Mouse (Mus musculus): ENCODE results near the gene Nxf1. TPM values are rescaled to one million over a fixed set of nuclear protein-coding genes. Genes with fewer than 3 reads are reported as not detected.

The Nxf1 gene
- total and polyA plus RNA-seq, 2 experiments from 2014 or later, result 51.3 to 89.5 TPM

- peaks cover 23% of the 10 kb centered on the region for H3K36me3 ChIP-seq (ENCODE audit: insufficient read depth, low read length)
- H3K9me3 ChIP-seq (ENCODE audit: low read length), result no peaks in the 10 kb centered on the region
- H3K27ac ChIP-seq, result peak within 1 kb of the TSS; percentile 76
- H3K4me3 ChIP-seq (ENCODE audit: low read length), result peak within 1 kb of the TSS; percentile 81
- peaks cover 3% of the 10 kb centered on the region; the same call in 1 of the 2 replicates for H3K4me1 ChIP-seq (ENCODE audit: insufficient read depth, low read length)
- no peaks in the 10 kb centered on the region for H3K27me3 ChIP-seq (ENCODE audit: insufficient read depth, low read length)
- DNase-seq (ENCODE audit: low spot score), result peak; percentile 96
- no peak for TF ChIP-seq CTCF (IDR thresholded peaks at IDR 0.05; ENCODE audit: low read depth)
- ATAC-seq, result peak; percentile 73
- H3K9ac ChIP-seq (replicated peaks; ENCODE audit: low read length), result peak within 1 kb of the TSS; percentile 77
- 2% methylated on average over 25 of the region's 25 CpGs for WGBS
- H3K4me2 ChIP-seq (ENCODE audit: low read depth, low read length), result peak within 1 kb of the TSS; percentile 76
Measured at GRCm38 (mm10) chr19:8798264-8798946, 41.5 kb downstream of the Nxf1 start, which contains the start of gene Polr2g. Gene Polr2g, minus strand, starts transcription at chr19:8798577.

- no peak overlapping the region for H3K9ac ChIP-seq (replicated peaks; ENCODE audit: low read length)
- 0 out of 2 replicates have a peak overlapping the region, but pooled peaks have one; percentile 81 for H3K4me3 ChIP-seq (ENCODE audit: low read length)
Measured at GRCm38 (mm10) chr19:8798947-8799315, 42.1 kb downstream of the Nxf1 start.

GRCm38 (mm10) chr19:8802130-8802821 is 45.4 kb downstream of the Nxf1 start, which contains the start of gene Zbtb3:
Gene Zbtb3, plus strand, starts transcription at chr19:8802555.
- Histone ChIP-seq H3K4me1 (ENCODE audit: insufficient read depth, low read length) (peaks cover 3% of the 10 kb centered on the region; the same call in 1 of the 2 replicates), H3K27ac (peak within 1 kb of the TSS; percentile 84), H3K9me3 (ENCODE audit: low read length) (no peaks in the 10 kb centered on the region), H3K27me3 (ENCODE audit: insufficient read depth, low read length) (no peaks in the 10 kb centered on the region), H3K9ac (replicated peaks; ENCODE audit: low read length) (peak within 1 kb of the TSS; percentile 49), H3K36me3 (ENCODE audit: insufficient read depth, low read length) (no peaks in the 10 kb centered on the region; the same call in 1 of the 2 replicates), H3K4me2 (ENCODE audit: low read depth, low read length) (peak within 1 kb of the TSS; percentile 74), H3K4me3 (ENCODE audit: low read length) (peak within 1 kb of the TSS; percentile 53)
- ATAC-seq (peak; percentile 98), DNase-seq (ENCODE audit: low spot score) (peak; percentile 98)
- under 1% methylated on average over 30 of the region's 30 CpGs for WGBS
- no peak for TF ChIP-seq CTCF (IDR thresholded peaks at IDR 0.05; ENCODE audit: low read depth)

More at GRCm38 (mm10) chr19:8798947-8799315, 42.1 kb downstream of the Nxf1 start:
- TF ChIP-seq CTCF (IDR thresholded peaks at IDR 0.05; ENCODE audit: low read depth), result 0 out of 2 replicates have a peak, but pooled peaks have one; percentile 5
- H3K27ac ChIP-seq, result no peak overlapping the region
- peak overlapping the region; percentile 76 for H3K4me2 ChIP-seq (ENCODE audit: low read depth, low read length)
- no peaks in the 10 kb centered on the region for H3K27me3 ChIP-seq (ENCODE audit: insufficient read depth, low read length)
- peaks cover 18% of the 10 kb centered on the region for H3K36me3 ChIP-seq (ENCODE audit: insufficient read depth, low read length)
- DNase-seq (ENCODE audit: low spot score) (no peak), ATAC-seq (no peak)
- H3K9me3 ChIP-seq (ENCODE audit: low read length), result no peaks in the 10 kb centered on the region
- H3K4me1 ChIP-seq (ENCODE audit: insufficient read depth, low read length), result peaks cover 3% of the 10 kb centered on the region; the same call in 1 of the 2 replicates

DNA sequence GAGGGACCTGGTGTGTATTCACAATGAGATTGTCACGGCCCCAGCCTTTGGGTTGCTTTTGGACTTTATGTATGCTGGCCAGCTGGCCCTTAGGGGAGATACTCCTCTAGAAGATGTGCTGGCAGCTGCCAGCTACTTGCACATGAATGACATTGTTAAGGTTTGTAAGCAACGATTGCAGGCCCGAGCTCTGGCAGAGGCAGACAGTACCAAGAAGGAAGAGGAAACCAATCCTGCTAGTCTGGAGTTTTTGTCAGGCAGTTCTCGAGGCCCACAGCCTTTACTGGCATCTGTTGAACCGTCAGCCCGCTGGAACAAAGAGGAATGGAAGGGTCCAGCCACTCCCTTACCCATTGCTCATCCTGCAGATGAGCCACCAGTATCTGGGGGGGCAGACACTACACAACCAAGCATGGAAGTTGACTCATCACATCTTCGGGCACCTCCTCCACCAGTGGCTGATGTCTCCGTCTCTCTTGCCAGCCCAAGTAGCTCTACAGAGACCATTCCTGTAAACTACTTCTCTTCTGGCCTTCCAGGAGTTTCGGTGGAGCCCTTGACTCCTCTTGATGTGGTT is 46.4 kb downstream of the Nxf1 start:
- 0 out of 2 replicates have a peak overlapping the region, but pooled peaks have one; percentile 49 for H3K9ac ChIP-seq (replicated peaks; ENCODE audit: low read length)
- no peaks in the 10 kb centered on the region for H3K27me3 ChIP-seq (ENCODE audit: insufficient read depth, low read length)
- no peaks in the 10 kb centered on the region for H3K4me1 ChIP-seq (ENCODE audit: insufficient read depth, low read length)
- ATAC-seq (no peak), DNase-seq (ENCODE audit: low spot score) (no peak)
- H3K27ac ChIP-seq, result peak overlapping the region; percentile 84
- WGBS, result 86% methylated on average over 9 of the region's 9 CpGs
- peak overlapping the region; percentile 53 for H3K4me3 ChIP-seq (ENCODE audit: low read length)
- no peak for TF ChIP-seq CTCF (IDR thresholded peaks at IDR 0.05; ENCODE audit: low read depth)
- H3K4me2 ChIP-seq (ENCODE audit: low read depth, low read length), result peak overlapping the region; percentile 74
- no peaks in the 10 kb centered on the region; the same call in 1 of the 2 replicates for H3K36me3 ChIP-seq (ENCODE audit: insufficient read depth, low read length)
- H3K9me3 ChIP-seq (ENCODE audit: low read length), result no peaks in the 10 kb centered on the region

DNA sequence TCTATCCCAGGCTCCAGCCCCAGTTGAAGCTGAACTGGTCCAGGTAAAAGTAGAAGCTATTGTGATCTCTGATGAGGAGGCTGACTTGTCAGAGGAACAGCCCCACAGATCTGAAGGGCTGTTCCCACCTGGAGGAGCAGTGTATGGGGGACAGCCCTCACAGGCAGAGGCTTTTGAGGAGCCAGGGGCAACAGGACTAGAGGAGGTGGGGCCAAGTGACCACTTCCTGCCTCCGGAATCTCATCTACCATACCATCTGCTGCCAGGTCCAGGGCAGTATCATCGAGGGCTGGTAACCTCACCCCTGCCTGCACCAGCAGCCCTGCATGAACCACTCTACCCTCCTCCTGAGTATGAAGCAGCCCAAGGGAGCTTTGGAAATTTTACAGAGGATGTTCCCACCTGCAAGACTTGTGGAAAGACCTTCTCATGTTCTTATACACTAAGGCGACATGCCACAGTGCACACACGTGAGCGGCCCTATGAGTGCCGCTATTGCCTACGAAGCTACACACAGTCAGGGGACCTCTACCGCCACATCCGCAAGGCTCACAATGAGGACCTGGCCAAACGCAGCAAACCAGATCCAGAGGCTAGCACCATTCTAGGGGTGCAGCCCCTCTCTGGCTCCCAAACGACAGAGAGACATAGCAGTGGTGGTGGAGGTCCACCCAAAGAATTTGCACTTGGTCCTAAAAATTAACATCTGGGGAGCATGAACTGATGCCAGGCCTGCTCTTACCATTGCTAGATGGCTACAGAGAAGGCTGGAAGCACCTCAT is 47.2 kb downstream of the Nxf1 start:
- H3K4me3 ChIP-seq (ENCODE audit: low read length), result no peak overlapping the region
- H3K9me3 ChIP-seq (ENCODE audit: low read length), result no peaks in the 10 kb centered on the region
- no peaks in the 10 kb centered on the region for H3K4me1 ChIP-seq (ENCODE audit: insufficient read depth, low read length)
- TF ChIP-seq CTCF (IDR thresholded peaks at IDR 0.05; ENCODE audit: low read depth), result no peak
- no peak overlapping the region for H3K9ac ChIP-seq (replicated peaks; ENCODE audit: low read length)
- no peak overlapping the region for H3K4me2 ChIP-seq (ENCODE audit: low read depth, low read length)
- H3K27me3 ChIP-seq (ENCODE audit: insufficient read depth, low read length), result no peaks in the 10 kb centered on the region
- ATAC-seq (no peak), DNase-seq (ENCODE audit: low spot score) (no peak)
- H3K27ac ChIP-seq, result no peak overlapping the region
- H3K36me3 ChIP-seq (ENCODE audit: insufficient read depth, low read length), result no peaks in the 10 kb centered on the region; the same call in 1 of the 2 replicates
- 92% methylated on average over 11 of the region's 11 CpGs for WGBS

- no peaks in the 10 kb centered on the region for H3K4me1 ChIP-seq (ENCODE audit: insufficient read depth, low read length)
- WGBS, result 93% methylated on average over 5 of the region's 5 CpGs
- no peak for DNase-seq (ENCODE audit: low spot score)
- H3K36me3 ChIP-seq (ENCODE audit: insufficient read depth, low read length), result peaks cover 13% of the 10 kb centered on the region; the same call in 1 of the 2 replicates
- H3K9me3 ChIP-seq (ENCODE audit: low read length), result no peaks in the 10 kb centered on the region
- H3K27me3 ChIP-seq (ENCODE audit: insufficient read depth, low read length), result no peaks in the 10 kb centered on the region
- H3K27ac ChIP-seq, result no peak overlapping the region
- no peak overlapping the region for H3K4me2 ChIP-seq (ENCODE audit: low read depth, low read length)
- H3K4me3 ChIP-seq (ENCODE audit: low read length), result no peak overlapping the region
- no peak overlapping the region for H3K9ac ChIP-seq (replicated peaks; ENCODE audit: low read length)
- no peak for TF ChIP-seq CTCF (IDR thresholded peaks at IDR 0.05; ENCODE audit: low read depth)
- no peak for ATAC-seq
Measured at GRCm38 (mm10) chr19:8806810-8807209, 49.9 kb downstream of the Nxf1 start.
